Mouse (Mus musculus) liver, postnatal 0 days (tissue): ENCODE results near the gene AC124502.3.

Experiments
- CTCF ChIP-seq: sonication (generic); IDR thresholded peaks from 2 replicates; pipeline ENCODE4 v1.5.1; 2016; ENCODE audit warnings: antibody characterized with exemption, low read depth
- EP300 ChIP-seq: IDR thresholded peaks from 2 replicates; pipeline ENCODE4 v1.6.1; 2016; ENCODE audit warnings: antibody characterized with exemption, low read depth, mild to moderate bottlenecking

DNA sequence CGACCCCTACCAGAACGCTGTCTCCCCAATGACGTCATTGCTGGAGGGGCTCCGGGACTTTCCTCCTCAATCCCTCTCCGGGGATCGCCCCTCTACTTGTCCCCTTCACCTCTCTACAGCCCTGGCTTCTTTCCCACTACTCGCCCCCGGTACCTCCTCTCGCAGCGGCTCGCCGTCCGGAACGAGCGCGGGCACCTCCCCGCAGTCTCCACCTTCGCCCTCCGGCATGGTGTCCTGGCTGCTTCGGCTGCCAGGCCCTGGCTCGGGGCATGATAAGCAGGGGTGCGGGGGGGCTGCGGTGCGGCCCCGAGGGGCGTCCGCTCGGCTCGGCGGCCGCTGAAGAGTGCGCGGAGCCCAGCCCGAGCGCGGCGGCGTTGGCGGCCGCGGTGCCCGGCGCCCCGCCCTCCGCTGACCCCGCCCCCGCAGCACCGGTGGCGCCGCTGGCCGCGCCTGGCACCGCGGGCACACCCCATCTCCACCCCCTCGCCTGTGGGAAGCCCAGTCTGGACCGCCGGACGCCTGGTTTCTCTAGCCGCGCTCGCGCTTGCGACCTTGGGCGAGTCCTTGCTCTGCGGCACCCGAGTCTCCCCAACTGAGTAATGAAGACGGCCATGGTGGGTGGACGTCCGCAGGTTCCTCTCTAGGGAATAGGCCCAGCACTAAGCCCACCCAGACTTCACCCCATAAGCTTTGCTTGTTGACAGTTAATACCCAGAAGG lies 46.6 kb downstream of the AC124502.3 start, which contains the start of gene Tmem151a:
- TF ChIP-seq EP300: no peak
- no peak for TF ChIP-seq CTCF
